Mouse (Mus musculus): ENCODE measurements around the gene Mad2l2.

GRCm38 (mm10) chr4:148173811-148174494 is 43.8 kb downstream of the Mad2l2 start:
- no peak for TF ChIP-seq CTCF (IDR thresholded peaks at IDR 0.05; ENCODE audit: control insufficient read depth, insufficient read depth, insufficient read length)
- no peak for TF ChIP-seq MYOD1 (IDR thresholded peaks at IDR 0.05; ENCODE audit: control insufficient read depth, insufficient read length, low read depth)
- TF ChIP-seq MAX (IDR thresholded peaks at IDR 0.05), result no peak
- TF ChIP-seq USF1 (IDR thresholded peaks at IDR 0.05; ENCODE audit: low read depth), result no peak
